Mouse (Mus musculus) forebrain, embryonic 15.5 days (tissue): ENCODE results near the gene Abl2. TPM values are rescaled to one million over a fixed set of nuclear protein-coding genes. Genes with fewer than 3 reads are reported as not detected.

Source experiments
- ATAC-seq: fragments of 200-750 bp; cut with Nextera tagmentation; replicated peaks from 2 replicates; pipeline ENCODE4 v1.8.0; 2017; ENCODE audit warnings: mild to moderate bottlenecking, moderate TSS enrichment, moderate library complexity
- H3K27ac ChIP-seq: fragments of 300-500 bp; sonication (generic); replicated peaks from 2 replicates; pipeline ENCODE4 v1.5.1; 2015; ENCODE audit warnings: mild to moderate bottlenecking, inconsistent platforms
- H3K27me3 ChIP-seq: fragments of 300-500 bp; sonication (generic); 2 replicates; pipeline ENCODE4 v1.6.1; 2015; ENCODE audit warnings: inconsistent platforms
- H3K36me3 ChIP-seq: fragments of 300-500 bp; sonication (generic); 2 replicates; pipeline ENCODE4 v1.6.1; 2015; ENCODE audit warnings: mild to moderate bottlenecking, inconsistent platforms
- H3K4me1 ChIP-seq: fragments of 300-500 bp; sonication (generic); 2 replicates; pipeline ENCODE4 v1.6.1; 2015; ENCODE audit warnings: inconsistent platforms
- H3K4me2 ChIP-seq: fragments of 300-500 bp; sonication (generic); replicated peaks from 2 replicates; pipeline ENCODE4 v1.6.1; 2015; ENCODE audit warnings: mild to moderate bottlenecking, inconsistent platforms
- H3K4me3 ChIP-seq: fragments of 300-500 bp; sonication (generic); 2 replicates; pipeline ENCODE4 v1.5.1; 2015; ENCODE audit warnings: mild to moderate bottlenecking, inconsistent platforms
- H3K9ac ChIP-seq: fragments of 300-500 bp; sonication (generic); replicated peaks from 2 replicates; pipeline ENCODE4 v1.6.1; 2015; ENCODE audit warnings: mild to moderate bottlenecking, inconsistent platforms
- H3K9me3 ChIP-seq: fragments of 300-500 bp; sonication (generic); 2 replicates; pipeline ENCODE4 v1.6.1; 2016; ENCODE audit warnings: inconsistent platforms
- WGBS: fragments of 180-500 bp; shearing (Covaris S2); methylation state at CpG from one replicate; pipeline ENCODE4 v1.1.7; 2015; ENCODE audit warnings: mixed read lengths; 5-methylcytosine and 5-hydroxymethylcytosine counted together
- polyA plus RNA-seq: library from polyadenylated mRNA; unstranded; fragments of >200 nt; fragmentation: Nextera tagmentation; extraction: Ambion mirVana; gene quantifications from 2 replicates; pipeline ENCODE4 v1.2.1, GENCODE M21; 2015

Gene Abl2
- polyA plus RNA-seq, 1 experiment from 2014 or later = 6.5 TPM

DNA sequence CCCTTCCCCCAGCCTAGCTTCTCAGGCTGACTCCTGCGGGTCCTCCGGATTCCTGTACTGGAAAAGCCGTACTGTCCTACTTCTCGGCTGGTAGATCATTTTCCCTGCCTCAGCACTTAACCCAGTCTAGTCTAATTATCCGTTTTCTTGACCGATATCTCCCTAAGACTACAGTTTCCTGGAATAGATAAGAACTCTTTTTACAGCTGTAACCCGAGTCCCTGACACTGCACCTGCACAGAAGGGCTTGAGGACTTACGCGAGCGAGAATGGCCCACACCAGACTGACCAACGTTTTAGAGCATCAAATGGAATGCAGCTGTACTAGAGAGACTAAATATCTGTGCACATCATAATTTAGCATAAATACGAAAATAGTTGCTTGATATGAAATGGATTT is 14.6 kb upstream of the Abl2 start:
- Histone ChIP-seq H3K27ac (no peak overlapping the region), H3K9ac (no peak overlapping the region), H3K27me3 (no peaks in the 10 kb centered on the region), H3K4me3 (no peak overlapping the region), H3K9me3 (no peaks in the 10 kb centered on the region), H3K36me3 (no peaks in the 10 kb centered on the region), H3K4me2 (no peak overlapping the region), H3K4me1 (no peaks in the 10 kb centered on the region)
- 49% methylated on average over 12 of the region's 12 CpGs for WGBS
- no peak for ATAC-seq

- WGBS = under 1% methylated on average over 59 of the region's 66 CpGs
Observed at GRCm38 (mm10) chr1:156558950-156559640, 509 bp downstream of the Abl2 start.

GRCm38 (mm10) chr1:156559641-156560020 is 1.0 kb downstream of the Abl2 start:
- Histone ChIP-seq H3K4me3 (peak overlapping the region; percentile 81), H3K27ac (peak overlapping the region; percentile 96), H3K4me2 (peak overlapping the region; percentile 52), H3K9ac (peak overlapping the region; percentile 92), H3K9me3 (no peaks in the 10 kb centered on the region), H3K4me1 (peaks cover 22% of the 10 kb centered on the region), H3K36me3 (no peaks in the 10 kb centered on the region), H3K27me3 (no peaks in the 10 kb centered on the region)
- ATAC-seq = peak; percentile 48; the same call in 1 of the 2 replicates
- 9% methylated on average over 8 of the region's 8 CpGs for WGBS

More at GRCm38 (mm10) chr1:156558950-156559640, 509 bp downstream of the Abl2 start:
- Histone ChIP-seq H3K4me3 (peak overlapping the region; percentile 81), H3K9ac (peak overlapping the region; percentile 92), H3K9me3 (no peaks in the 10 kb centered on the region), H3K36me3 (no peaks in the 10 kb centered on the region), H3K27ac (peak overlapping the region; percentile 96), H3K27me3 (no peaks in the 10 kb centered on the region), H3K4me1 (peaks cover 22% of the 10 kb centered on the region), H3K4me2 (peak overlapping the region; percentile 52)
- peak; percentile 69 for ATAC-seq

DNA sequence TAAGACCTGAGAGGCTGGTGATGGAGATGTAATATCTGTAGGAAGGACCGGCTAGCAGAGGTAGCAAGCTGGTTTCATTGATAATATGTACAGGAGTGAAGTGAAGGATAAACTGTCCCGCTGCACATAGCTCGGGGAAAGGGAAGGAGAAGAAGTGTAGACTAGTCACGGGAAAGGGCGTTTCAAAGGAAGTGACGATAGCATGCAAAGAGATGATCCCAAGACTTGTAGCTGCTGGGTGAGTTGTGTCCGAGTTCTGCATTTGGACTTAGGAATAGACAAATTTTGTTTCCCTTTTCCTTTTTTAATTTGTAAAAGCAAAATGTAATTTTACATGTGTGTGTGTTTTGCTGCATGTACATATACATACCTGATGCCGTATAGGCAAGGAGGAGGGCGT is 1.9 kb downstream of the Abl2 start:
- 92% methylated on average over 9 of the region's 9 CpGs for WGBS
- ATAC-seq = no peak
- Histone ChIP-seq H3K4me3 (peak overlapping the region; percentile 81), H3K9me3 (no peaks in the 10 kb centered on the region), H3K36me3 (no peaks in the 10 kb centered on the region), H3K27ac (no peak overlapping the region), H3K9ac (0 out of 2 replicates have a peak overlapping the region, but pooled peaks have one; percentile 10), H3K4me2 (peak overlapping the region; percentile 52), H3K27me3 (no peaks in the 10 kb centered on the region), H3K4me1 (peaks cover 22% of the 10 kb centered on the region)

DNA sequence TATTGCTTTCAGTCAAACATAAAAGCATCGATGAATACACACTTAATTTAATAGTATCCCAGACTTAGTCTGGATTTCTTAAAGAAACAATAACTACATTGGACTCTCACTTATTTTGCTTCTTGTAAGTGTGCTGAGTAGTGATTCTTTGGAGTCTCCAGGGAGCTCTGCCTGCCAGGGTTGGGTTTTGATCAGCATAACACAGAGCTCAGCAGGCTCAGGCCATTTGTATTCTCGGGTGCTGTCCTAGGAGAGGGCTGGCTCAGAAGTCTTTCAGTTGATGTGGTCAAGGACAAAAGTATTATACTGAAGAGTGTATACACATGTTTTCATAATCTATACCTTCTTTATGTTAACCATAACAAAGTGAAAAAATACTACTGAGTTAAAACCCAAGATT is 6.7 kb downstream of the Abl2 start:
- Histone ChIP-seq H3K36me3 (no peaks in the 10 kb centered on the region), H3K27ac (no peak overlapping the region), H3K9ac (no peak overlapping the region), H3K4me1 (peaks cover 14% of the 10 kb centered on the region), H3K4me2 (no peak overlapping the region), H3K27me3 (no peaks in the 10 kb centered on the region), H3K9me3 (no peaks in the 10 kb centered on the region), H3K4me3 (no peak overlapping the region)
- ATAC-seq = no peak
- WGBS = 73% methylated on average over 2 of the region's 2 CpGs

GRCm38 (mm10) chr1:156566132-156566531 is 7.5 kb downstream of the Abl2 start:
- no peaks in the 10 kb centered on the region for H3K36me3 ChIP-seq
- no peak overlapping the region for H3K4me2 ChIP-seq
- no peak overlapping the region for H3K9ac ChIP-seq
- peaks cover 9% of the 10 kb centered on the region; the same call in 1 of the 2 replicates for H3K4me1 ChIP-seq
- no peaks in the 10 kb centered on the region for H3K27me3 ChIP-seq
- no peak overlapping the region for H3K27ac ChIP-seq
- 96% methylated on average over 3 of the region's 3 CpGs for WGBS
- no peak for ATAC-seq
- no peaks in the 10 kb centered on the region for H3K9me3 ChIP-seq
- no peak overlapping the region for H3K4me3 ChIP-seq

DNA sequence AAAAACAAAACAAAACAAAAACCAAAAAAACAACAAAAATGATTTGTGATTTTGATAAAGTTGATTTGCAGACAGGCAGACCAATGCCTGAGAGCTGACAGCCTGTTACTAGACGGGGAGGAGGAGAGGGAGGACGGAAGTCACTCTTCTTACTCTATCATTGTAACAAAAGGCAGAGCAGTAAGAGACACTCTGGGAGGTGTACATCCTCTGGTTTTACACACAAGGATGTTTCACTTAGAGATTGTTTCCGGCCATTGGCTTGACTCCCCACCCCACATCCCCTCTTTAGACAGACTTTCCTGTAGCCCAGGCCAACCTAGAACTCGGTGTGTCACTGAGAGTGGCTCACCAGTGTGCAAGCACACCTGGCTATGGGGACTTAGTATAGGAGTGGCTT is 11.0 kb downstream of the Abl2 start:
- Histone ChIP-seq H3K4me3 (no peak overlapping the region), H3K27me3 (no peaks in the 10 kb centered on the region), H3K4me1 (0 out of 2 replicates have a peak, but pooled peaks cover 3% of the 10 kb centered on the region), H3K9me3 (no peaks in the 10 kb centered on the region), H3K36me3 (no peaks in the 10 kb centered on the region), H3K4me2 (no peak overlapping the region), H3K9ac (no peak overlapping the region), H3K27ac (no peak overlapping the region)
- no peak for ATAC-seq
- 90% methylated on average over 4 of the region's 4 CpGs for WGBS

- Histone ChIP-seq H3K4me1 (0 out of 2 replicates have a peak, but pooled peaks cover 3% of the 10 kb centered on the region), H3K4me3 (no peak overlapping the region), H3K27me3 (no peaks in the 10 kb centered on the region), H3K27ac (peak overlapping the region; percentile 64), H3K9ac (no peak overlapping the region), H3K36me3 (no peaks in the 10 kb centered on the region), H3K9me3 (no peaks in the 10 kb centered on the region), H3K4me2 (no peak overlapping the region)
- ATAC-seq = no peak
- 69% methylated on average over 4 of the region's 4 CpGs for WGBS
Observed at GRCm38 (mm10) chr1:156572952-156573351, 14.4 kb downstream of the Abl2 start.

GRCm38 (mm10) chr1:156581149-156581548 is 22.6 kb downstream of the Abl2 start:
- no peak overlapping the region for H3K4me3 ChIP-seq
- H3K27me3 ChIP-seq = no peaks in the 10 kb centered on the region
- H3K36me3 ChIP-seq = no peaks in the 10 kb centered on the region
- H3K9ac ChIP-seq = no peak overlapping the region
- WGBS = 74% methylated on average over 11 of the region's 11 CpGs
- peaks cover 5% of the 10 kb centered on the region; the same call in 1 of the 2 replicates for H3K4me1 ChIP-seq
- H3K4me2 ChIP-seq = no peak overlapping the region
- H3K27ac ChIP-seq = no peak overlapping the region
- no peak for ATAC-seq
- H3K9me3 ChIP-seq = no peaks in the 10 kb centered on the region

DNA sequence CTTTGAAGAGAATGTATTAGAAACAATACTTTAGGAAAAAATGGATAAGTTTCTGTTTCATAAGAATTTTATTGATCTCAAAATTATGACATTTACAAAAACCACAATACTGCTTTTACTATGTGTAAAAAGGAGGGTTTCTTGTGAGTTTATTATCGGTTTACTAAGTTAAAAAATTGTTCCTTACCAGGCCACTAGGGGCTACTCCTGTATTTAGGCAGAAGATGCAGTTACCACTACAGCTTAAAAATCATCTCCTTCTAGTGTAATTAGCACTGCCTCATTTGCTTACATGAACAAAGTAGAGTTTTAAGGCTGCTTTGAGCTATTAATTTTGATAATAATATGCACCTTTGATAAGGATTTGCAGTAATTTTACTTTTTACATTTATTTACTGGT is 25.6 kb downstream of the Abl2 start:
- Histone ChIP-seq H3K4me1 (peaks cover 5% of the 10 kb centered on the region; the same call in 1 of the 2 replicates), H3K27me3 (no peaks in the 10 kb centered on the region), H3K9ac (no peak overlapping the region), H3K9me3 (no peaks in the 10 kb centered on the region), H3K4me2 (no peak overlapping the region), H3K36me3 (no peaks in the 10 kb centered on the region), H3K27ac (no peak overlapping the region), H3K4me3 (no peak overlapping the region)
- no peak for ATAC-seq
- 72% methylated on average over 1 of the region's 1 CpGs for WGBS

GRCm38 (mm10) chr1:156585512-156585911 is 26.9 kb downstream of the Abl2 start:
- WGBS = 72% methylated on average over 3 of the region's 3 CpGs

GRCm38 (mm10) chr1:156589811-156590305 is 31.3 kb downstream of the Abl2 start:
- H3K4me2 ChIP-seq = no peak overlapping the region
- ATAC-seq = no peak
- H3K36me3 ChIP-seq = no peaks in the 10 kb centered on the region
- H3K9ac ChIP-seq = no peak overlapping the region
- no peak overlapping the region for H3K4me3 ChIP-seq
- WGBS = 91% methylated on average over 3 of the region's 3 CpGs
- H3K27ac ChIP-seq = no peak overlapping the region
- no peaks in the 10 kb centered on the region for H3K4me1 ChIP-seq
- H3K9me3 ChIP-seq = no peaks in the 10 kb centered on the region
- H3K27me3 ChIP-seq = no peaks in the 10 kb centered on the region

More at GRCm38 (mm10) chr1:156585512-156585911, 26.9 kb downstream of the Abl2 start:
- H3K4me3 ChIP-seq = no peak overlapping the region
- H3K27me3 ChIP-seq = no peaks in the 10 kb centered on the region
- H3K9me3 ChIP-seq = no peaks in the 10 kb centered on the region
- ATAC-seq = no peak
- no peaks in the 10 kb centered on the region for H3K36me3 ChIP-seq
- H3K4me2 ChIP-seq = no peak overlapping the region
- H3K4me1 ChIP-seq = peaks cover 3% of the 10 kb centered on the region; the same call in 1 of the 2 replicates
- no peak overlapping the region for H3K27ac ChIP-seq
- no peak overlapping the region for H3K9ac ChIP-seq
